Mouse (Mus musculus) kidney, adult 10 weeks (tissue): ENCODE results near the gene Gm6763. TPM values are rescaled to one million over a fixed set of nuclear protein-coding genes. Genes with fewer than 3 reads are reported as not detected.

Experiments used
- polyA plus RNA-seq: library from polyadenylated mRNA; stranded (reverse); fragments of 350-450 nt; fragmentation: Illumina TruSeq; extraction: RNeasy Lipid Tissue Mini Kit (QIAGEN cat#74804); gene quantifications from one replicate; pipeline ENCODE4 v1.2.3, GENCODE M21; 2014; ENCODE audit warnings: low read depth, low replicate concordance

Gm6763 gene
- polyA plus RNA-seq: not detected

GRCm38 (mm10) chr10:104151197-104151596, at the start of gene Gm6763:
Gm6763 (plus strand) TSS chr10:104151497.

GRCm38 (mm10) chr10:104142687-104143086, 8.6 kb upstream of the Gm6763 start, which contains the start of gene Gm21293:
Gm21293 (plus strand) TSS chr10:104142987.

GRCm38 (mm10) chr10:104159706-104160105, 8.4 kb downstream of the Gm6763 start, which contains the start of gene Gm8764:
Gm8764 (plus strand) TSS chr10:104160006.

GRCm38 (mm10) chr10:104168215-104168614, 16.9 kb downstream of the Gm6763 start, which contains the start of gene Gm21304:
Gm21304 (plus strand) TSS chr10:104168515.

GRCm38 (mm10) chr10:104176724-104177123, 25.4 kb downstream of the Gm6763 start, which contains the start of gene Gm21312:
Gm21312 (plus strand) TSS chr10:104177024.

GRCm38 (mm10) chr10:104185233-104185632, 33.9 kb downstream of the Gm6763 start, which contains the start of gene Gm20765:
Gm20765 (plus strand) TSS chr10:104185533.

GRCm38 (mm10) chr10:104193742-104194141, 42.4 kb downstream of the Gm6763 start, which contains the start of gene Gm4340:
Gm4340 (plus strand) TSS chr10:104194042.

Other genes with a start within 250 kb of the Gm6763 start
- gene Gm21293, start 8.5 kb upstream of the Gm6763 start, polyA plus RNA-seq: not detected
- not detected for gene Gm8764, start 8.5 kb downstream of the Gm6763 start, polyA plus RNA-seq
- gene Gm21304, start 17.0 kb downstream of the Gm6763 start, polyA plus RNA-seq: not detected
- not detected for gene Gm21312, start 25.5 kb downstream of the Gm6763 start, polyA plus RNA-seq
- gene Gm20765, start 34.0 kb downstream of the Gm6763 start, polyA plus RNA-seq: not detected
- not detected for gene Gm4340, start 42.5 kb downstream of the Gm6763 start, polyA plus RNA-seq